Mouse (Mus musculus): ENCODE results near the gene Hoxa10. TPM values are rescaled to one million over a fixed set of nuclear protein-coding genes. Genes with fewer than 3 reads are reported as not detected.

The Hoxa10 gene
- polyA plus RNA-seq, 1 experiment from 2014 or later = not detected

DNA sequence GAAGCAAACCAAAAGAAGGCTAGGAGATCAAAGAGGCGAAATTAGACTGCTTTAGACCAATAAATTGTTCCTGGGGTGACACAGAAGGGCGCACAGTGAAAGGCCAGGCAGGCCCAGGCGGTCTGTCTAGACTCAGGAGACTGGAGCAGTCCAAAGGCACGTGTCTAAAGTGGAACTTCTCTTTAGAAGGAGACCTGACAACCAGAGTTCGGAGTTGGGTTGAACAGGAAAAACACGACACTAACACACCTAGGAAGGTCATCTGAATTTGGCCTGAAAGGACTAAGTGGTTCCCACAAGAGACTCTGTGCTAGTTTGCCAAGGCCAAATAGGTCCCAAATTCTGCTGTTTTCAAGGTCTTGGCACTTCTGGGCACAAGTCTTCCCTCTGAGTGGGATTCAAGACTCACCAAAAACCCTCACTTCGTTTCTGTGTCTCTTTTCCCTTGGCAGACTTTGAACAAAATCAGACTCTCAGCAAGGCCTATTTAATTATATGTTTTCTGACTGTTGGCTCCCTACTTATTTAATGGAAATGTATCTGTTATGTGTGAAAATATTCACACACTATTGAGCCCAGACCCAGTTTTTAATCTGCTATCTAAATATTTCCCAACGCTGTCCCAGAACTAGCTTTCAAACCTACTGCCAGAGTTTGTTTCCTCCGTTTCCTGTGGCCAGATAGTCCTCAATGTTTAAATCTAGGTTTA, 21.3 kb downstream of the Hoxa10 start:
- Histone ChIP-seq H3K4me2 (ENCODE audit: low read depth, low read length, severe bottlenecking) (no peak overlapping the region), H3K27ac (ENCODE audit: low read depth, low read length) (no peak overlapping the region), H3K36me3 (ENCODE audit: control insufficient read depth, insufficient read depth, low read length) (no peaks in the 10 kb centered on the region), H3K4me1 (replicated peaks; ENCODE audit: control insufficient read depth, insufficient read depth, low read length) (peaks cover 9% of the 10 kb centered on the region), H3K27me3 (ENCODE audit: control insufficient read depth, insufficient read depth, low read length) (peaks cover 100% of the 10 kb centered on the region), H3K9me3 (ENCODE audit: control insufficient read depth, low read length) (no peaks in the 10 kb centered on the region), H3K4me3 (ENCODE audit: low read depth, low read length) (no peak overlapping the region), H3K9ac (ENCODE audit: low read length) (no peak overlapping the region)
- ATAC-seq (replicated peaks; ENCODE audit: low FRiP score) = no peak
- 17% methylated on average over 9 of the region's 9 CpGs for WGBS
- no peak for DNase-seq (ENCODE audit: low spot score)

DNA sequence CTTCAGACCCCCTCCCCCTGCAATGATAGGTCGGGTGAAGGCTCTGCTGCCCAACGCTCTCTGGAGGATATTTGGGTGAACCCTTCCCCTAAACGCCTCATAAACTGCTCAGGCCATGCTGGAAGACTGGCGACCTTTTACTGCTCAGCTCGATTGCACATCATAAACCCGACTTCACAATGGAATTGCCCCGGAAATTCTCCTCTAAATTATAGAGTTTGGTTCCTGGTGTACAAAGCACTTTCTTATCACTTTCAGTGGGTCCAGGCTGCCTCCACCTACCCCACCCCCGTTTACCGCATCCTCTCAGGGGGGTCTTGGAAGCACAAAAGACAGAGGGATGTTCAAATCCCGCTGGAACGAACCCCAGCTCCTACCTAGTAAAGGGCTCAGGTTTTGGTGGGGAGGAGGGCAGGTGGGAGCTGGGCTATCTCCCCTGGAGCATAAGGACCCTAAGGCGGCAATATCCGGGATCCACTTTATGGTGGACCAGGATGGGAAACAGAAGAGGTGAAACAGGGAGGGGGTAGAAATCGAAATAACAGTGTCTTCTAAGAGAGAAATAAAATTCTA, 21.9 kb downstream of the Hoxa10 start:
- ATAC-seq (replicated peaks; ENCODE audit: low FRiP score) = no peak
- H3K27me3 ChIP-seq (ENCODE audit: control insufficient read depth, insufficient read depth, low read length) = peaks cover 100% of the 10 kb centered on the region
- peaks cover 9% of the 10 kb centered on the region for H3K4me1 ChIP-seq (replicated peaks; ENCODE audit: control insufficient read depth, insufficient read depth, low read length)
- no peaks in the 10 kb centered on the region for H3K9me3 ChIP-seq (ENCODE audit: control insufficient read depth, low read length)
- H3K9ac ChIP-seq (ENCODE audit: low read length) = no peak overlapping the region
- no peak overlapping the region for H3K27ac ChIP-seq (ENCODE audit: low read depth, low read length)
- H3K4me2 ChIP-seq (ENCODE audit: low read depth, low read length, severe bottlenecking) = no peak overlapping the region
- no peak for DNase-seq (ENCODE audit: low spot score)
- WGBS = 5% methylated on average over 14 of the region's 14 CpGs
- H3K4me3 ChIP-seq (ENCODE audit: low read depth, low read length) = no peak overlapping the region
- no peaks in the 10 kb centered on the region for H3K36me3 ChIP-seq (ENCODE audit: control insufficient read depth, insufficient read depth, low read length)

DNA sequence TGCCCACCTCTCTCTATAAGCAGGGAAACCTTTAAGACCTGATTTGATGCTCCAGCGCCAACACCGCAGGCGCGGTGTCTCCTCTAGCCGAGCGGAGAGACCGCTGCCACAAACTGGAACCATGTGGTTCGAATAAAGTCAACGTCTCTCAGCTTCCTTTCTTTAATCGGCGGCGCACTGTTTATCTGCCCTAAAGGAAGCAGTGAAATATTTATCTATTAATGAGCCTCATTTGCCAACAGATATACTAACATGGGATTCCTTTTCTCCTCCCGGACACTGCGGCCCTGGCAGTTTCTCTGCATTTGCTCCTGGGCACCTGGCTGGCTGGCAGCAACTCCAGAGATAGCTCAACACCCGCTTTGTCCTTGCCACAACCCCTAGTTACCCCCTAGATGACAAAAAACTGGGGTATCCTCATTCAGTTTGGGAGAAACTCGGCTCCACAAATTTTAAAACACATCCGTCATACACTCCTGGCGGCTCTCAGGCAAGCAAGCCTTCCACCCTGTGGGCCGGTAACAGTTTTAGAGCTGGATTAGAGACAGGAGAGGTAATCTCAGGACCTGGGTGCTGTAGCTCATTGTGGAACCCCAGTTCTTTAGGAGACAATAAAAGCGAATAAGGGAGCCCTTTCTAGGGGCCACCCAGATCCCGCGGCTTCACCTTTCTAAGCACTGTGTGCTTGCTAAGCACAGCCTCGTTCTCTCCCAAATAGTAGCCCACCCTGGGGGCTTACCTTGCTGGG, 22.6 kb downstream of the Hoxa10 start:
- H3K27ac ChIP-seq (ENCODE audit: low read depth, low read length) = no peak overlapping the region
- 2% methylated on average over 23 of the region's 23 CpGs for WGBS
- no peaks in the 10 kb centered on the region for H3K9me3 ChIP-seq (ENCODE audit: control insufficient read depth, low read length)
- H3K4me1 ChIP-seq (replicated peaks; ENCODE audit: control insufficient read depth, insufficient read depth, low read length) = peaks cover 9% of the 10 kb centered on the region
- H3K36me3 ChIP-seq (ENCODE audit: control insufficient read depth, insufficient read depth, low read length) = no peaks in the 10 kb centered on the region
- no peak for ATAC-seq (replicated peaks; ENCODE audit: low FRiP score)
- H3K27me3 ChIP-seq (ENCODE audit: control insufficient read depth, insufficient read depth, low read length) = peaks cover 100% of the 10 kb centered on the region
- no peak overlapping the region for H3K9ac ChIP-seq (ENCODE audit: low read length)
- no peak for DNase-seq (ENCODE audit: low spot score)
- no peak overlapping the region for H3K4me3 ChIP-seq (ENCODE audit: low read depth, low read length)
- no peak overlapping the region for H3K4me2 ChIP-seq (ENCODE audit: low read depth, low read length, severe bottlenecking)

DNA sequence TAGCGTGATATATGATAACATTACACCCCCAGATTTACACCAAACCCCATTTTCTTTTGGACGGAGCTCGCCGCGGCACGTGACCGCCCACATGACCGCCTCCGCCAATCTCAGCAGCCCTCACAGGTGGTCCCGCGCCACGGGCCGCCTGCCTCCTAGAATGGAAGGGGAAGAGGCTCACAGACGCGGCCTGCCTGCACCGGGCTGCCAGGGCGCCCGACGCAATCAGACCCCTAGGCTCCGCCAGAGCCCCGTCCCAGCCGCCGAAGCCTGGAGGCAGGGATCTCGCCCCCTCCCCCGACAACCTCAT, 23.2 kb downstream of the Hoxa10 start:
- under 1% methylated on average over 25 of the region's 25 CpGs for WGBS
- H3K27ac ChIP-seq (ENCODE audit: low read depth, low read length) = no peak overlapping the region
- H3K9me3 ChIP-seq (ENCODE audit: control insufficient read depth, low read length) = no peaks in the 10 kb centered on the region
- no peaks in the 10 kb centered on the region for H3K36me3 ChIP-seq (ENCODE audit: control insufficient read depth, insufficient read depth, low read length)
- H3K4me1 ChIP-seq (replicated peaks; ENCODE audit: control insufficient read depth, insufficient read depth, low read length) = peaks cover 9% of the 10 kb centered on the region
- no peak for ATAC-seq (replicated peaks; ENCODE audit: low FRiP score)
- peak; percentile 82 for DNase-seq (ENCODE audit: low spot score)
- peaks cover 100% of the 10 kb centered on the region for H3K27me3 ChIP-seq (ENCODE audit: control insufficient read depth, insufficient read depth, low read length)
- peak overlapping the region; percentile 24 for H3K4me3 ChIP-seq (ENCODE audit: low read depth, low read length)
- no peak overlapping the region for H3K9ac ChIP-seq (ENCODE audit: low read length)
- H3K4me2 ChIP-seq (ENCODE audit: low read depth, low read length, severe bottlenecking) = peak overlapping the region; percentile 47

DNA sequence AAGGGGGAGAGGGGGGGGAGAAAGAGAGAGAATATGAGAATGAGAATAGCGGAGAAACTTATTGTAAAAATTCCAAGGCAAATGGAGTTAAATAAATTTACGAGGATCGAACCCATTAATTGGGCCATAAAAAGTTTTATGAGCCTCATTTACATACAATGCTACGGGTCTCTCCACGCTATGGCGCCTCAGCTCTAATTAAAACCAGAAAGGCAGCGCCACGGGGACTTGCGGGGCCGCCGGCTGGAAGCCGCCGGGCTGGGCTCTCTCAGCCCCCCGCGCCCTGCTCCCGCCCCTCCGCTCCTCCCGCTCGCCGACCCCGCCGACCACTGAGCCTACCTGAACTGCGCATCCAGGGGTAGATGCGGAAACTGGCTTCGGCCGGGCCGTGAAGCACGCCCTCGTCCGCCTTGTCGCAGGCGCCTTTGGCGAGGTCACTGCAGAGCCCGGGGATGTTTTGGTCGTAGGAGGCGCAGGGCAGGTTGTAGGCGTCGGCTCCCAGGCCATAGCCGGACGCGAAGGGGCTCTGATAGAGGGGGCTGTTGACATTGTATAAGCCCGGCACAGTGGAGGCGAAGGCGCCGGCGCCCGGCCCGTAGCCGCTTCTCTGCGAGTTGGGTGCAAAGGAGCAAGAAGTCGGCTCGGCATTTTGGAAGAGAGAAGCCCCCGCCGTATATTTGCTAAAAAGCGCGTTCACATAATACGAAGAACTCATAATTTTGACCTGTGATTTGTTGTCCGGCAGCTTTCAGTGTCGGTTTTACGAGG, 23.8 kb downstream of the Hoxa10 start:
- Histone ChIP-seq H3K4me2 (ENCODE audit: low read depth, low read length, severe bottlenecking) (peak overlapping the region; percentile 47), H3K4me1 (replicated peaks; ENCODE audit: control insufficient read depth, insufficient read depth, low read length) (peaks cover 9% of the 10 kb centered on the region), H3K27ac (ENCODE audit: low read depth, low read length) (no peak overlapping the region), H3K9ac (ENCODE audit: low read length) (no peak overlapping the region), H3K9me3 (ENCODE audit: control insufficient read depth, low read length) (no peaks in the 10 kb centered on the region), H3K36me3 (ENCODE audit: control insufficient read depth, insufficient read depth, low read length) (no peaks in the 10 kb centered on the region), H3K27me3 (ENCODE audit: control insufficient read depth, insufficient read depth, low read length) (peaks cover 100% of the 10 kb centered on the region), H3K4me3 (ENCODE audit: low read depth, low read length) (peak overlapping the region; percentile 24)
- DNase-seq (ENCODE audit: low spot score) = peak; percentile 70
- ATAC-seq (replicated peaks; ENCODE audit: low FRiP score) = no peak
- 2% methylated on average over 60 of the region's 60 CpGs for WGBS

DNA sequence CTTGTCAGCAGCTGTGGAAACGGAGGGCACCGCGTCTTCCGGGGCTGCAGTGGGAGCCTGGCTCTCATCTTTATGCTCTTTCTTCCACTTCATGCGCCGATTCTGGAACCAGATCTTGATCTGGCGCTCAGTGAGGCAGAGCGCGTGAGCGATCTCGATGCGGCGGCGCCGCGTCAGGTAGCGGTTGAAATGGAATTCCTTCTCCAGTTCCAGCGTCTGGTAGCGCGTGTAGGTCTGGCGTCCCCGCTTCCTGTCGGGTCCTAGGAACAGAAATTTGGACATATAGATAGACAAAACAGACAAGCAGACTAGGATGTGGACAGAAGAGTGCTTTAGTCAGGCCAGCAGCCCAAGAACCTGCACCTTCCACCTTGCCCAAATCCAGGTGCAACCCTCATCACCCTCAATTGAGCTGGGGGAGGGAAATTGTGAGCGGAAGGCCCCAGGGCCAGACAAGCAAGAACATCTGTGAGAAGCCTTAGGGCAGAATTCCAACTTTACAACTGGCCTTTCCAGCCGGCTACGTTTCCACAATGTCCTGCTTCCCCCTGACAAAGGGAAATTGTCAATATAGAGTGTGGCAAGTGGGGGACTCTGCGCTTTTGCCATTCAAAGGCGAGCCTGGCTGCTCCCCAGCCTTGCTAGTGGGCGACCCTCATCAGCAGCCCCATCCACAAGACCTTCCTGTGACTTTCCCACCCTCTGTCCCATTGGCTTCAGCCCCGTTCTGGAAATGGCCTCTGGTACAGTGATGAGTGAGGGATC, 24.7 kb downstream of the Hoxa10 start:
- DNase-seq (ENCODE audit: low spot score) (peak; percentile 54), ATAC-seq (replicated peaks; ENCODE audit: low FRiP score) (no peak)
- peaks cover 6% of the 10 kb centered on the region for H3K4me1 ChIP-seq (replicated peaks; ENCODE audit: control insufficient read depth, insufficient read depth, low read length)
- H3K27me3 ChIP-seq (ENCODE audit: control insufficient read depth, insufficient read depth, low read length) = peaks cover 100% of the 10 kb centered on the region
- no peak overlapping the region for H3K9ac ChIP-seq (ENCODE audit: low read length)
- no peak overlapping the region for H3K4me2 ChIP-seq (ENCODE audit: low read depth, low read length, severe bottlenecking)
- no peaks in the 10 kb centered on the region for H3K36me3 ChIP-seq (ENCODE audit: control insufficient read depth, insufficient read depth, low read length)
- no peak overlapping the region for H3K27ac ChIP-seq (ENCODE audit: low read depth, low read length)
- H3K4me3 ChIP-seq (ENCODE audit: low read depth, low read length) = no peak overlapping the region
- WGBS = 2% methylated on average over 30 of the region's 30 CpGs
- H3K9me3 ChIP-seq (ENCODE audit: control insufficient read depth, low read length) = no peaks in the 10 kb centered on the region

DNA sequence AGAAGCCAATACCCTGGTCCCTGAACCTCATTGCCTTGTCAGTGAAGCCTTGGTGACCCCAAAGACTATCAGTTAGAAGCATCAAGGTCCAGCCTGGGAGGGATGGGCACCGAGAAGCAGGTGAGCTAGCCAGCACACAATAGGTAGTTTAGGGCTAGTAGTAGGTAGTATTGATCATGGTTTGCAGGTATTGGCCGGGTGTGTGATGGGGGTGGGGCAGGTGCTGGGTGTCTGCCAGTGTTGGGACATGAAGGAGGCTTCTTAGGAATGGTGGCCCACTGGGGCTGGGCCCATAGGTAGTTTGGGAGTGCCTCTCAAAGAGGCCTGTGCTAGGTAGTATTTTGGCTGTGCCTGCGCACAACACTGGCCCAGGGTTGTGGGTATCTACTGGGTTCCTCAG, 25.6 kb downstream of the Hoxa10 start:
- H3K4me3 ChIP-seq (ENCODE audit: low read depth, low read length) = no peak overlapping the region
- no peak overlapping the region for H3K4me2 ChIP-seq (ENCODE audit: low read depth, low read length, severe bottlenecking)
- no peak overlapping the region for H3K27ac ChIP-seq (ENCODE audit: low read depth, low read length)
- no peak for ATAC-seq (replicated peaks; ENCODE audit: low FRiP score)
- H3K27me3 ChIP-seq (ENCODE audit: control insufficient read depth, insufficient read depth, low read length) = peaks cover 99% of the 10 kb centered on the region
- no peaks in the 10 kb centered on the region for H3K36me3 ChIP-seq (ENCODE audit: control insufficient read depth, insufficient read depth, low read length)
- H3K4me1 ChIP-seq (replicated peaks; ENCODE audit: control insufficient read depth, insufficient read depth, low read length) = peaks cover 6% of the 10 kb centered on the region; the same call in 1 of the 2 replicates
- H3K9ac ChIP-seq (ENCODE audit: low read length) = no peak overlapping the region
- 12% methylated on average over 3 of the region's 3 CpGs for WGBS
- DNase-seq (ENCODE audit: low spot score) = peak; percentile 51
- no peaks in the 10 kb centered on the region for H3K9me3 ChIP-seq (ENCODE audit: control insufficient read depth, low read length)

DNA sequence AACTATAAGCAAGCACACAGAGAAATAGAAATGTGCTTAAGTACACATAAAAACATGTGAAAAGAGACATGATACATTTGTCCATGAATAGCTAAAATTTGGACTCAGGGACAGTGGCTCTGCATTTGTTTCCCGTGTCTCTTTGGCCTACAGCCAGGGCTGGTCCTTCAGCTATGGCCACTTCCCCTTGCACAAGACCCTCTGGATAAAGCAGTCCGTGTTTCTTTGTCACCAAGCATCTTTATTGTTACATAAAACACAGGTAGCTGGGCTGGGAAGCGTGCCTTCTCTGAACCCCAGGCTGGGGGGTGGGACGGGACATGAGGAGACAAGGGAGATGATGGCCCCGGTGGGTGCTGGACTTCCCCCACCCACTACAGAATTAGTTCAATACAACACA, 26.4 kb downstream of the Hoxa10 start:
- DNase-seq (ENCODE audit: low spot score) = peak; percentile 49
- Histone ChIP-seq H3K36me3 (ENCODE audit: control insufficient read depth, insufficient read depth, low read length) (no peaks in the 10 kb centered on the region), H3K9me3 (ENCODE audit: control insufficient read depth, low read length) (no peaks in the 10 kb centered on the region), H3K4me2 (ENCODE audit: low read depth, low read length, severe bottlenecking) (no peak overlapping the region), H3K4me3 (ENCODE audit: low read depth, low read length) (no peak overlapping the region), H3K4me1 (replicated peaks; ENCODE audit: control insufficient read depth, insufficient read depth, low read length) (peaks cover 6% of the 10 kb centered on the region; the same call in 1 of the 2 replicates), H3K27me3 (ENCODE audit: control insufficient read depth, insufficient read depth, low read length) (peaks cover 99% of the 10 kb centered on the region), H3K27ac (ENCODE audit: low read depth, low read length) (no peak overlapping the region), H3K9ac (ENCODE audit: low read length) (no peak overlapping the region)
- 9% methylated on average over 5 of the region's 5 CpGs for WGBS
- ATAC-seq (replicated peaks; ENCODE audit: low FRiP score) = no peak

Data from forebrain, embryonic 11.5 days (tissue).